Mouse (Mus musculus): ENCODE data around the gene Tmem110.

DNA sequence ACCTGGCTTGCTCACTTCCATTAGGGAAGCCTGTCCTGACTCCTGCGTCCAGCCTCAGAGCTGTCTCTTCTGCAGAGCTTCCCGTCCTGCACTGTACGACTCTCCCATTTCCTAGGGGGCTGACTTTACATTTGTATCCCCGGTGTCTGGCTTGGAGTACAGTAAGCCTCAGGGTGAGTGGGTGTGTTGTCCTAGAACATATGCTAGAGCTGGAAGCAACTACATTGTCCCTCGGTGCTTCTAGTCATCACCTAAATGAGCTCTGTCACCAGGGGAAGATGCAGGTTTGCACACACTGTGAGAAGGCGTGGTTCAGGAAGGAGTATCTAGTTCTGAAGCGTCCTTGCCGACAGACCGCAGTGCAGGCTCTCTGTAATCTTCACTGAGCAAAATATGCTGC, 37.0 kb downstream of the Tmem110 start:
- TF ChIP-seq MAX (IDR thresholded peaks at IDR 0.05; ENCODE audit: low read depth) (no peak), POLR2A (IDR thresholded peaks at IDR 0.05; ENCODE audit: insufficient read length, low read depth) (no peak), TCF12 (IDR thresholded peaks at IDR 0.05; ENCODE audit: insufficient read depth, poor library complexity, severe bottlenecking) (no peak), POLR2AphosphoS2 (IDR thresholded peaks at IDR 0.05; ENCODE audit: insufficient read length, low read depth) (no peak), MYOD1 (IDR thresholded peaks at IDR 0.05; ENCODE audit: control insufficient read depth in 1 of 3, insufficient read length in 2 of 3, low read depth in 2 of 3) (no peak), MYOG (IDR thresholded peaks at IDR 0.05; ENCODE audit: control insufficient read depth in 1 of 3, insufficient read depth in 1 of 3, insufficient read length in 2 of 3, low read depth in 2 of 3) (no peak), E2F4 (IDR thresholded peaks at IDR 0.05; ENCODE audit: insufficient read depth) (no peak), TCF3 (IDR thresholded peaks at IDR 0.05; ENCODE audit: insufficient read length, low read depth) (no peak), USF1 (IDR thresholded peaks at IDR 0.05; ENCODE audit: low read depth) (no peak), SRF (IDR thresholded peaks at IDR 0.05; ENCODE audit: control insufficient read depth, insufficient read length, low read depth) (no peak), REST (IDR thresholded peaks at IDR 0.05; ENCODE audit: insufficient read depth, insufficient read length) (no peak), CEBPB (IDR thresholded peaks at IDR 0.05; ENCODE audit: insufficient read depth, poor library complexity, severe bottlenecking) (no peak)

Data from myocyte (in vitro differentiated cells).